Mouse (Mus musculus) brain, embryonic 14.5 days (tissue): ENCODE measurements around the gene Prex1.

Source experiments
- CTCF ChIP-seq: fragments of 200-500 bp; IDR thresholded peaks from 2 replicates; pipeline ENCODE4 v1.5.1; 2012; ENCODE audit warnings: inconsistent platforms, mild to moderate bottlenecking, moderate library complexity, borderline replicate concordance; ENCODE audit not compliant: insufficient read depth, insufficient read length; ENCODE audit errors: extremely low read depth
- POLR2A ChIP-seq: fragments of 200-500 bp; IDR thresholded peaks from 2 replicates; pipeline ENCODE4 v1.6.1; 2012; ENCODE audit warnings: mild to moderate bottlenecking, inconsistent platforms, borderline replicate concordance; ENCODE audit not compliant: poor library complexity, insufficient read depth, insufficient read length, severe bottlenecking; ENCODE audit errors: extremely low read depth

GRCm38 (mm10) chr2:166719930-166720305 is 6.3 kb upstream of the Prex1 start:
- no peak for TF ChIP-seq POLR2A
- no peak for TF ChIP-seq CTCF
